Mouse (Mus musculus) kidney, adult 8-10 months (tissue): ENCODE measurements around the gene Hand1.
A peak's percentile ranks its signal among the peaks of the same experiment; 100 is the strongest.

ENCODE experiments used
- DNase-seq, 2 experiments: peaks; one replicate each; pipeline ENCODE4 v3.0.0; 2022

Hand1 gene

DNA sequence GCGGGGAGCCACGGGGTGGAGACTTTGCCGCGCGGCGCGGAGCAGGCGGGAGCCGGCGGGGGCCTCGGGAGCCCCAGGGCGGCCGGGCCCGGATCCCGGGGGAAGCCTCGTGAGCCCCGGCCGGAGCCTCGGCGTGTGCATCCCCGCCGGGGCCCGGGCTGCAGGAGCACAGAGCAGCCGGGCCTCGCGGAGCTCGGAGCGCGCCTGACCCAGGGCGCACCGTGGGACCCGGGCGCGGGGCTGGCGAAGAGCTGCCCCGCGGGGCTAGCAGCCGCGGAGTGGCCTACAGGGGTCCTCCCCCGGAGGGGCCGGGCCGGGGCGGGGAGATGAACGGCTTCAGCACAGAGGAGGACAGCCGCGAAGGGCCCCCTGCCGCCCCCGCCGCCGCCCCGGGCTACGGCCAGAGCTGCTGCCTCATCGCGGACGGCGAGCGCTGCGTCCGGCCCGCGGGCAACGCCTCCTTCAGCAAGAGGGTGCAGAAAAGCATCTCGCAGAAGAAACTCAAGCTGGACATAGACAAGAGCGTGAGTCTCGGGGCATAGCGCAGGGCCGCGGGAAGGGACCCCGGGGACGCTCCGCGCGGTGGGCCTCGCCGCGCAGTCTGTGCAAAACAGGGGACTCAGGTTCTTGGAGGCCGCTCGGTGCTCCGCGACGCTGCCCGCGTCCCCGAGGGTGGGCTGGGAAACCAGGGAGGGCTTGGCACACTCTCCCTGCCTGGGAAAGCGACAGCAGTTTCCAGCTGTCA, 30.7 kb downstream of the Hand1 start:
- DNase-seq = peak; percentile 30 to 31

GRCm38 (mm10) chr11:57800971-57801765, 31.4 kb downstream of the Hand1 start, which contains the start of gene Sap30l:
Gene Sap30l (plus strand): TSS chr11:57801637.
- peak; percentile 98 to 99 for DNase-seq

- peak; percentile 40 to 61 for DNase-seq
These were observed 32.2 kb downstream of the Hand1 start for GRCm38 (mm10) chr11:57800266-57800951.

DNA sequence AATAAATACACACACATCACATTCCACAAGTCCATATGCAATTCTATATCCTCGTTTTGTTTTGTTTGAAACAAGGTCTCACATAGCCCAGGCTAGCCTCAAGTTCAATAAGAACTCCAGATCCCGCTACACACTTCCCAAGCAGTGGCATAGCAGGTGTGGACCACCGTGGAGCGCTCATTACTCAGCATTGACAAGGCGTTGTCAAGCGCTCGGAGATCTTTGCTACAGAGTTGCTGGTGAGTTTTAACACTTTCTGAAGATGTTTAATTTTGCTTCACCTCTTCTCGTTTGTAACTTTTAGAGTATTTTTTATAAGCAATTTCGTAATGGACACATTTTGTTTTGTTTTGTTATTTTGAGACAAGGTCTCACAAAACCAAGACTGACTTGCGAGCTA, 33.2 kb downstream of the Hand1 start:
- DNase-seq = no peak

DNA sequence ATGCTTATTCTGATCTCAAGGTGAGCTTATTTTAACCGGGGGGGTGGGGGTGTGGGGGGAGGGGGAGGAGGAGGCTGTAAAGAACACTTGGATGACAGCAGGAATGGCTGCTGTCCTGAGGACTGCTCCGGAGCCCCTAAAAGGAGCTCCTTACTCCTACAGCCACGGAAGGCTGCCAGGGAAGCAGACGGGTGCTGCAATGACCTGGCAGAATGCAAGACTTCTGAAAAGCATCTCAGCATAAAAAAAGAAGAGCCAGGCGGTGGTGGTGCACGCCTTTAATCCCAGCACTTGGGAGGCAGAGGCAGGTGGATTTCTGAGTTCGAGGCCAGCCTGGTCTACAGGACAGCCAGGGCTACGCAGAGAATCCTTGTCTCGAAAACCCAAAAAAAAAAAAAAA, 34.8 kb downstream of the Hand1 start:
- no peak for DNase-seq

GRCm38 (mm10) chr11:57795086-57795485, 37.5 kb downstream of the Hand1 start:
- no peak for DNase-seq

- DNase-seq = no peak
These were observed 41.6 kb downstream of the Hand1 start for GRCm38 (mm10) chr11:57790866-57791535.

DNA sequence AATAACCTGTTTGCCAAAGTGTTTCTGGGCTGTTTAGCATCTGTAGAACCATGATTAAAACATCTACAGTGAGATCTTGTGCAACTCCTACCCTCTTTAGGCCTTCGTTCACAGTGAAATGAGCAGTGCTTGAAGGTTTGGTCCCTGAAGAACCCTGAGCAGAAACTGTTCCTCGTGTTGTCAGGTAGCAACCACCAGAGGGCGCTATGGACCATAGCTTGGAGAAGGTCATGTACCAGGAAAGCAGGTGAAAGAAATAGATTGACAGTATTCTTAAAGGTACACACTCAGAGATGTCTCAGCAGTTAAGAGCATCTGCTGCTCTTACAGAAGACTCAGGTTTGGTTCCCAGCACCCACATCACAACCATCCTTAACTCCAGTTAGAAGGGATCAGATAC, 44.7 kb downstream of the Hand1 start:
- DNase-seq = peak; percentile 48 to 73

DNA sequence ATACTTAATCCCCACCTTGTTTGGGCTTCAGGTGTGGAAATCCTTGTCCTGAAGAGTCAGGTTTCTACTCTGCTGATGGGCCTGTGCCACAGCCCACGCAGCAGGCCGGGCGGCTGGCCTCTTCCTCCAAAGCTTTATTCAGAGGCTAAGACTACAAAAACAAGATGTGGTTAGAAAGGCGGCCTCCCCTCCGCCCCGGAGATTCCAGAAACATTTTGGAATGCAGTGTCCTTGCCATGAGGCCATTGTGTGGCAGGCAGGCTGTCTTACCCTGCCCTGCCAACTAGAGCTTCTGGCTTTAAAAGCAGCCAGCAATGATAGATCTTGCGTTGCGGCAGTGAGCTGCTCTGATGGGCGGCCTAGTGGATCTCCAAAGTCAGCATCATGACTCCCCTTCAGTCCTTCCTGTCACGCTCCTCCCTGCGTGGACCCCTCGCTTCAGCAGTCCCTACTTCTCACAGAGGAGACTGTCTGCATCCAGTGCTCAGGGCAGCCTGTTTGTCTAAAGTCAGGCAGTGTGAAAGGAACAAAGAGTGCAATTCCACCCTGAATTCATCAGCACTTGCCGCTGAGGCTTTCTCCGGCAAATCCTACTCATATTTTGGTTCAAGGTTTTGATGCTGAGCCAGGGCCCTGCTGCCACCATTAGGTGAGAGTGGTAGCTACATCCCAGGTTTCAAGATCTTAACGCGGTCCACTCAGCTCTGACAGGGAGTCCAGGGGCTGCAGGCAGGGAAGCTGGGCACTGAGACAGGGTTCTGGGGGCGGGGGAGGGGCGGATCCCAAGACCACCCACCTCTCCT, 45.8 kb downstream of the Hand1 start:
- peak in 1 of 2 experiments; percentile 26 for DNase-seq

GRCm38 (mm10) chr11:57779824-57780223, 52.8 kb downstream of the Hand1 start:
- DNase-seq = no peak
